Mouse (Mus musculus): ENCODE measurements around the gene Kif6. TPM values are rescaled to one million over a fixed set of nuclear protein-coding genes. Genes with fewer than 3 reads are reported as not detected.

The Kif6 gene
- 3.1 and 3.6 TPM in 2 replicates for polyA plus RNA-seq (2014; fragmentation: Nextera tagmentation; extraction: Ambion mirVana)

DNA sequence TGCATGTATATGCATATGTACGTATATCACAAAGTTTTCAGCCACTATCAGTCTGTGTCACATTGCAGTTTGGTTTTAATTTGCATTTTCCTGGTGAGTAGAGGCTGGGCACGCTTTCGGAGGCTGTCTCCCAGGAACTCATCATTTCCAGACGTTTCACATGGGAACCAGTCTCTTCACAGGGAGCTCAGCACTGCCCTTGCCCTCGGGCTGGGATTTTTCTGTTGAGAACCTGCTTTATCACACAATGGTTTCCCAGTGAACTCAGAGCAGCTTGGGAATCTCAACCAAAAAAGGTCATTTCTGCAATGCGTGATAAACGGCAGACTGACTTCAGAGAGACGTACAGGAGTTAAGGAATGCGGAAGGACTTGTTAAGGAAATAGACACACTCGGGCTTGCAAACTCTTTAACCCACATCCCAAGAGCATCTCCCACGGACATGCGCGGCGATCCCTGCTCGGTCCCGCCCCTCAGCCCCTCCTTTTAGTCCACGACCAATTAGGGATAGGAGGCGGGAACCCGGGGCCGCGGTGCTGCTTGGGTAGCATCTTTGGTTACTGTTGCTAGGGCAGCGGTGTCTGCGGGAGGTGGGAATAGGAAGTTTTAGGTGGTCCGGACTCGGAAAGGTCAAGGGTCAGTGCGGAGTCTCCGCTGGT, at the start of gene Kif6:
Gene Kif6 (plus strand): TSS at position 560 of the 659 bp plus-strand sequence.
- Histone ChIP-seq H3K27ac (ENCODE audit: low read depth, low read length) (no peak within 1 kb of the TSS; the same call in 1 of the 2 replicates), H3K9ac (ENCODE audit: low read depth, low read length) (peak within 1 kb of the TSS; percentile 58), H3K27me3 (ENCODE audit: control insufficient read depth, insufficient read depth, low read length) (no peaks in the 10 kb centered on the region), H3K4me3 (ENCODE audit: low read depth, low read length) (peak within 1 kb of the TSS; percentile 57), H3K4me1 (replicated peaks; ENCODE audit: control insufficient read depth, insufficient read depth, low read length) (0 out of 2 replicates have a peak, but pooled peaks cover 2% of the 10 kb centered on the region), H3K4me2 (replicated peaks; ENCODE audit: low read depth, low read length) (peak within 1 kb of the TSS; percentile 94), H3K36me3 (ENCODE audit: control insufficient read depth, insufficient read depth, low read length) (no peaks in the 10 kb centered on the region), H3K9me3 (ENCODE audit: control insufficient read depth, low read length) (no peaks in the 10 kb centered on the region)
- 2% methylated on average over 27 of the region's 27 CpGs for WGBS
- ATAC-seq (ENCODE audit: low FRiP score), result peak; percentile 96
- DNase-seq (ENCODE audit: low spot score), result peak; percentile 88

DNA sequence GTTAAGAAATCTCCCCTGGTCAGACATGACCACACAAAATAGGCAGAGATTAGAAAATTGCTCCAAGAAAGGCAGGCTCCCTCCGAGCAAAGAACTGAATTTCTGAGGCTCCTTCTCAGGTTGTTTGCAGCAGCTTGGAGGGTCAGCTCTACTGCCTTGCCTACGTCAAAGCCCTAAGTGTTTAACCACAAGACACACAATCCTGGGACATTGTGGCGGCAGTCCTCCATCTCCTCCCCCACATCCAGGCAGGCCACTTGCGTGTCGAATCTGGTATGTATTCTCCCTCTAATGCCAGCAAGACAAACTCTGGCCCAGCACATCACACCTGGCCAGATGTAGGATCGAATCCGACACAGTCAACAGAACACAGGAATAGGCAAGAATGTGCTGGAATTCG, 46.2 kb upstream of the Kif6 start:
- no peaks in the 10 kb centered on the region for H3K9me3 ChIP-seq (ENCODE audit: control insufficient read depth, low read length)
- ATAC-seq (ENCODE audit: low FRiP score), result no peak

DNA sequence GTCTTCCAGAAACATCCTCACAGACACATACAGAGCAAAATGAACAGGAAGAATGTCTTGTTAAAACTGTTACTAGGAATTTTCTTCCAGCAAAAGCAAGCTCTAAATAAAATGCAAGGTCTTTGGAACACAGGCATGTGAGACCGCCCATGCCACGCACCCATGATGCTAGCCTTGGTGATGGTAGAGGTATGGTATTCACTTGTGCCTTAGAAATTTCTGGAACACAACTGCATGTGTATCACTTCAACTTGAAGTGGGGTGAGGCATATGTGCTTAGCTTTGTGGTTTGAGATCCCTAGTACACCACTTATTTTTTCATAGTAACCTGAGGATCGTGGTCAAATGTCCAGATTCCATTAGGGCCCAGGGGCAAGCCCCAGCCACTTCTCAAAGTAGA, 37.6 kb upstream of the Kif6 start:
- no peaks in the 10 kb centered on the region for H3K36me3 ChIP-seq (ENCODE audit: control insufficient read depth, insufficient read depth, low read length)
- no peak for ATAC-seq (ENCODE audit: low FRiP score)
- no peak overlapping the region for H3K9ac ChIP-seq (ENCODE audit: low read depth, low read length)
- H3K4me1 ChIP-seq (replicated peaks; ENCODE audit: control insufficient read depth, insufficient read depth, low read length), result no peaks in the 10 kb centered on the region
- 90% methylated on average over 3 of the region's 3 CpGs for WGBS
- no peak for DNase-seq (ENCODE audit: low spot score)
- H3K4me2 ChIP-seq (replicated peaks; ENCODE audit: low read depth, low read length), result no peak overlapping the region
- H3K4me3 ChIP-seq (ENCODE audit: low read depth, low read length), result no peak overlapping the region
- no peak overlapping the region for H3K27ac ChIP-seq (ENCODE audit: low read depth, low read length)
- no peaks in the 10 kb centered on the region for H3K27me3 ChIP-seq (ENCODE audit: control insufficient read depth, insufficient read depth, low read length)
- no peaks in the 10 kb centered on the region for H3K9me3 ChIP-seq (ENCODE audit: control insufficient read depth, low read length)

More for the DNA sequence above, 46.2 kb upstream of the Kif6 start:
- Histone ChIP-seq H3K36me3 (ENCODE audit: control insufficient read depth, insufficient read depth, low read length) (no peaks in the 10 kb centered on the region), H3K4me2 (replicated peaks; ENCODE audit: low read depth, low read length) (no peak overlapping the region), H3K27me3 (ENCODE audit: control insufficient read depth, insufficient read depth, low read length) (no peaks in the 10 kb centered on the region), H3K27ac (ENCODE audit: low read depth, low read length) (no peak overlapping the region), H3K4me1 (replicated peaks; ENCODE audit: control insufficient read depth, insufficient read depth, low read length) (0 out of 2 replicates have a peak, but pooled peaks cover 2% of the 10 kb centered on the region), H3K9ac (ENCODE audit: low read depth, low read length) (no peak overlapping the region), H3K4me3 (ENCODE audit: low read depth, low read length) (no peak overlapping the region)
- DNase-seq (ENCODE audit: low spot score), result no peak
- 79% methylated on average over 8 of the region's 8 CpGs for WGBS

DNA sequence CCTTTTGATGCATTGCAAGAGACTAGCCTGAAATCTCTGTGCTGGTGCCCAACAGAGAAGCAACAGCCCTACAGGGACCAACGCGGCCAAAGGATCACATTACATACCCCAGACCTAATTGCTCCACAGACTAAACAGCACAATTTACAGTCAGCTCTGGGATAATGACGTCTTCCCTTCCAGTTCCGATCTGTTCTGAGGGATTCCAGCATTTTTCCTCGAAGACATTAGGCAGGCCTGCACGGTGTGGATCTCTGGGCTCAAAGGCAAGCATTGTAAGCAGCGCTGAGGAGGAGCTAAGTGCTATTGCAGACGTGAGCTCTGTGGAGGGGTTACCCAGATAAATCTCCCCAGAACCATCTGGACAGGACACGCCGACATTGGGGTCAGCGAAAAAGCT, 32.5 kb upstream of the Kif6 start:
- no peak for DNase-seq (ENCODE audit: low spot score)

DNA sequence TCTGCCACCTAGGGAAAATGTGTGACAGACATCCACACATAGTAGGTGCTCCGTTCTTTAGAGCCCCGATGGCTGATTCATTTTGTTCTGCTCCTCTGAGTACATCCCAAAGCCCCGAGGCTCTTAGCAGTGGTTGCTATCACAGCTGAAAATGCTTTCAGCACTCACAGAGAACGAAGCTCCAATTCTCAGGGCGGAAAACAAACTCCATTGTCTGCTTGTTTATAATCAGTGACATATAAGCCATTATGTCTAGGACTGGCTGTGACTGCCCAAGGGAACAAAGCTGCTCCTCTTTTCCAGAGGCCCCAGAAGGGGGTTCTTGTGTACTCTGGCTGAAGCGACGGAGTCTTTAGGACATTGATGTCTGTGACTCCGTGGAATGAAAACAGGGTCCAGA, 24.9 kb upstream of the Kif6 start:
- Histone ChIP-seq H3K9me3 (ENCODE audit: control insufficient read depth, low read length) (no peaks in the 10 kb centered on the region), H3K4me1 (replicated peaks; ENCODE audit: control insufficient read depth, insufficient read depth, low read length) (peaks cover 3% of the 10 kb centered on the region; the same call in 1 of the 2 replicates)
- ATAC-seq (ENCODE audit: low FRiP score), result no peak

More for the DNA sequence above, 32.5 kb upstream of the Kif6 start:
- Histone ChIP-seq H3K27me3 (ENCODE audit: control insufficient read depth, insufficient read depth, low read length) (no peaks in the 10 kb centered on the region), H3K36me3 (ENCODE audit: control insufficient read depth, insufficient read depth, low read length) (no peaks in the 10 kb centered on the region), H3K4me2 (replicated peaks; ENCODE audit: low read depth, low read length) (no peak overlapping the region), H3K4me1 (replicated peaks; ENCODE audit: control insufficient read depth, insufficient read depth, low read length) (no peaks in the 10 kb centered on the region), H3K9me3 (ENCODE audit: control insufficient read depth, low read length) (no peaks in the 10 kb centered on the region), H3K27ac (ENCODE audit: low read depth, low read length) (no peak overlapping the region), H3K4me3 (ENCODE audit: low read depth, low read length) (no peak overlapping the region), H3K9ac (ENCODE audit: low read depth, low read length) (no peak overlapping the region)
- ATAC-seq (ENCODE audit: low FRiP score), result no peak
- 67% methylated on average over 11 of the region's 11 CpGs for WGBS

DNA sequence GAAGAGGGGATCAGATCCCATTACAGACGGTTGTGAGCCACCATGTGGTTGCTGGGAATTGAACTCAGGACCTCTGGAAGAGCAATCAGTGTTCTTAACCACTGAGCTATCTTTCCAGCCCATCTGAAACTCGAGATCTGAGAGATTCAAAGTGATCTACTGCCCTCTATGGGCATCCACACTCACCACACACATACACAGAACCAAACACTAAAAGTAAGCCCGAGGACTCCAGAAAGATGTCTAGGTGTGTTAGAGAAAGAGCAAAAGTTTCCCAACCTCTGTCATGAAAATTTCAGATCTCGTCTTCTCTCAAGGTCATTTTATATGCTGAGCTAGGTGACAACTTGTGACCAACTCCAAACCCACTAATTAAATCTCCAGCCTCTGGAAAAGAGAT, 9.5 kb upstream of the Kif6 start:
- Histone ChIP-seq H3K4me1 (replicated peaks; ENCODE audit: control insufficient read depth, insufficient read depth, low read length) (0 out of 2 replicates have a peak, but pooled peaks cover 2% of the 10 kb centered on the region), H3K4me2 (replicated peaks; ENCODE audit: low read depth, low read length) (no peak overlapping the region), H3K9me3 (ENCODE audit: control insufficient read depth, low read length) (no peaks in the 10 kb centered on the region), H3K9ac (ENCODE audit: low read depth, low read length) (no peak overlapping the region), H3K27me3 (ENCODE audit: control insufficient read depth, insufficient read depth, low read length) (no peaks in the 10 kb centered on the region), H3K27ac (ENCODE audit: low read depth, low read length) (no peak overlapping the region), H3K36me3 (ENCODE audit: control insufficient read depth, insufficient read depth, low read length) (no peaks in the 10 kb centered on the region), H3K4me3 (ENCODE audit: low read depth, low read length) (no peak overlapping the region)
- DNase-seq (ENCODE audit: low spot score) (no peak), ATAC-seq (ENCODE audit: low FRiP score) (no peak)
- 83% methylated on average over 4 of the region's 4 CpGs for WGBS

More for the DNA sequence above, 24.9 kb upstream of the Kif6 start:
- no peaks in the 10 kb centered on the region for H3K36me3 ChIP-seq (ENCODE audit: control insufficient read depth, insufficient read depth, low read length)
- H3K4me3 ChIP-seq (ENCODE audit: low read depth, low read length), result no peak overlapping the region
- H3K9ac ChIP-seq (ENCODE audit: low read depth, low read length), result no peak overlapping the region
- H3K27me3 ChIP-seq (ENCODE audit: control insufficient read depth, insufficient read depth, low read length), result no peaks in the 10 kb centered on the region
- peak; percentile 45 for DNase-seq (ENCODE audit: low spot score)
- no peak overlapping the region for H3K27ac ChIP-seq (ENCODE audit: low read depth, low read length)
- no peak overlapping the region for H3K4me2 ChIP-seq (replicated peaks; ENCODE audit: low read depth, low read length)
- 23% methylated on average over 8 of the region's 8 CpGs for WGBS

DNA sequence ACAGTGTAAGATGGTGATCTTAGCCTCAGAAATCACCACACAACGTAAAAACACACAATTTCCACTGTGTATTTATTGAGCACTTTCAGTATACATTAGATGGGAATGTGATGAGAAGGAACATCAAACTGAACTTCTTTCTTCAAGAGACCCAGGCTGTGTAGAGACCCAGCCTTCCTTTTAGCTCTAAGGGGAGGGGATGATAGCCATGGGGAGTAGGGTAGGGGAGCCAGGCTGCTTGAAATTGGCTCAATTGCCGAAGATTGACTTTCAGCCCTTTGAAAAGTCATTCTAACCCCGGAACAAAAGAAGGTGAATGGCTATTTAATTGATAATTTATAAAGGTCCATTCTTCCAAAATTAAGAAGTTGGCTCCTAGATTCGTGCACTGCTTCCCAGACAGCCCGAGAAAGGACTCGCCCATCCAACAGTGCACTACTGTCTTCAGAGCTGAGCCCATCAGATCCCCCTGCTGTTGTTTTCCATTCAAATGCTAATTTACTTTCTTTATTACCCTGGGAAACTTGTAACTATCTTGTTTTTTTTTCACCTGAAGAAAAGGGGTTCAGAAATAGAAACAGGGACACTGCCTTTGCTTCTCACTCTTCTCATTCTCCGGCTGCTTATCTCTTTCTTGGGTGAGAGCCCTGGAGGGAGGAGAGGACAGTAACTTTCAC, 7.4 kb upstream of the Kif6 start:
- DNase-seq (ENCODE audit: low spot score) (no peak), ATAC-seq (ENCODE audit: low FRiP score) (peak; percentile 79)
- Histone ChIP-seq H3K27ac (ENCODE audit: low read depth, low read length) (peak overlapping the region; percentile 25; the same call in 1 of the 2 replicates), H3K36me3 (ENCODE audit: control insufficient read depth, insufficient read depth, low read length) (no peaks in the 10 kb centered on the region), H3K27me3 (ENCODE audit: control insufficient read depth, insufficient read depth, low read length) (no peaks in the 10 kb centered on the region), H3K9ac (ENCODE audit: low read depth, low read length) (no peak overlapping the region), H3K4me1 (replicated peaks; ENCODE audit: control insufficient read depth, insufficient read depth, low read length) (0 out of 2 replicates have a peak, but pooled peaks cover 2% of the 10 kb centered on the region), H3K4me2 (replicated peaks; ENCODE audit: low read depth, low read length) (no peak overlapping the region), H3K4me3 (ENCODE audit: low read depth, low read length) (no peak overlapping the region), H3K9me3 (ENCODE audit: control insufficient read depth, low read length) (no peaks in the 10 kb centered on the region)
- WGBS, result 37% methylated on average over 7 of the region's 7 CpGs

DNA sequence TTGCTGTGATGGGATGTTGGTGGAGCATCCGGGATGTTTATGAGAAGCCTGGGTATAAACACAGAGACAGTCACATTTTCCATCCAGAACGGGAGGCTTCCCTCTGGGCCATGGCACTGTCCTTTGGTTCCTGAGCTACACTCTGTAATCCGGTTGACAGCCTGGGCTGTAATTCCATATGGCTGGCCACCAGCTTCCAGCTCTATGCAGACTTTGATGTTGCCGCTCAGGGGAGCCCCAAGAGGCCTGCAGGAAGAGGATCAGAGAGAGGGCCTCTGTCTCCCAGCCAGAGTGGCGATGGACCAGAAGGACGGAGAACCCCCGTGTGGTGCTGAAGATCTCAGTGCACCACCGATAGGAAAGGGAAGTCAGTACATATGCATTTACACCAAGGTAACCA, 4.6 kb upstream of the Kif6 start:
- WGBS, result 60% methylated on average over 8 of the region's 8 CpGs
- Histone ChIP-seq H3K9me3 (ENCODE audit: control insufficient read depth, low read length) (no peaks in the 10 kb centered on the region), H3K4me3 (ENCODE audit: low read depth, low read length) (no peak overlapping the region), H3K4me2 (replicated peaks; ENCODE audit: low read depth, low read length) (no peak overlapping the region), H3K4me1 (replicated peaks; ENCODE audit: control insufficient read depth, insufficient read depth, low read length) (0 out of 2 replicates have a peak, but pooled peaks cover 2% of the 10 kb centered on the region), H3K9ac (ENCODE audit: low read depth, low read length) (no peak overlapping the region), H3K27ac (ENCODE audit: low read depth, low read length) (no peak overlapping the region), H3K36me3 (ENCODE audit: control insufficient read depth, insufficient read depth, low read length) (no peaks in the 10 kb centered on the region), H3K27me3 (ENCODE audit: control insufficient read depth, insufficient read depth, low read length) (no peaks in the 10 kb centered on the region)
- DNase-seq (ENCODE audit: low spot score) (no peak), ATAC-seq (ENCODE audit: low FRiP score) (no peak)
